Comparison of ENCODE assay signal across 10 mouse cellular contexts in genomic region chr8:25463532-25463931, GRCm38 (mm10).
A peak's percentile ranks its signal among the peaks of the same experiment; 100 is the strongest.
DNase-seq lines count a peak whose midpoint lies in the region; ATAC-seq and TF ChIP-seq lines count a peak whose summit lies in the region.
"Had no signal": no experiment of that assay in that cellular context is flagged by ENCODE, and none has a peak within 500 bp of the region (broad histone marks: within the 10 kb centered on the region; RNA-seq: fewer than 3 reads in every experiment).

No protein-coding gene starts in this region.

- 0 out of 2 replicates have a peak overlapping the region, but pooled peaks have one; percentile 5 for H3K4me2 ChIP-seq in heart, embryonic 14.5 days (ENCODE audit: low read length)
- H3K4me2 ChIP-seq in hindbrain, postnatal 0 days (ENCODE audit: low read depth, low read length), result no peak overlapping the region
- H3K4me2 ChIP-seq: liver, embryonic 13.5 days had no signal

- H3K9ac ChIP-seq in heart, embryonic 14.5 days (ENCODE audit: low read length), result no peak overlapping the region
- no peak overlapping the region for H3K9ac ChIP-seq in hindbrain, postnatal 0 days (replicated peaks; ENCODE audit: low read length)
- H3K9ac ChIP-seq: liver, embryonic 13.5 days had no signal

- H3K27ac ChIP-seq in heart, embryonic 14.5 days (replicated peaks in 1 of 2; ENCODE audit: control insufficient read depth in 1 of 2, insufficient read depth in 1 of 2, low read depth in 2 of 2, low read length in 2 of 2), result no peak overlapping the region
- H3K27ac ChIP-seq in hindbrain, postnatal 0 days, result no peak overlapping the region
- H3K27ac ChIP-seq: liver, embryonic 13.5 days had no signal

- H3K4me3 ChIP-seq in heart, embryonic 14.5 days (ENCODE audit: control insufficient read depth in 1 of 2, insufficient read depth in 1 of 2, low read depth in 1 of 2, low read length in 2 of 2), result no peak overlapping the region
- no peak overlapping the region for H3K4me3 ChIP-seq in hindbrain, postnatal 0 days (ENCODE audit: low read length)
- H3K4me3 ChIP-seq: liver, embryonic 13.5 days had no signal

- no peaks in the 10 kb centered on the region for H3K27me3 ChIP-seq in heart, embryonic 14.5 days (ENCODE audit: control insufficient read depth, insufficient read depth, low read length)
- no peaks in the 10 kb centered on the region for H3K27me3 ChIP-seq in hindbrain, postnatal 0 days (ENCODE audit: insufficient read depth, low read length)

- no peak for TF ChIP-seq CTCF in hindbrain, postnatal 0 days (IDR thresholded peaks at IDR 0.05; ENCODE audit: low read depth)

- peaks cover 15 to 18% of the 10 kb centered on the region in 2 experiments for H3K4me1 ChIP-seq in heart, embryonic 14.5 days (ENCODE audit: control insufficient read depth in 2 of 2, insufficient read depth in 2 of 2, low read length in 2 of 2)
- H3K4me1 ChIP-seq in hindbrain, postnatal 0 days (ENCODE audit: insufficient read depth, low read length), result peaks cover 23% of the 10 kb centered on the region

- no peak for DNase-seq in heart, postnatal 14 days
- DNase-seq in retina, postnatal 1 day, result peak; percentile 45
- DNase-seq in retina, embryonic 14.5 days (ENCODE audit: low spot score), result no peak
- DNase-seq in hindbrain, postnatal 0 days (ENCODE audit: low spot score), result peak; percentile 83
- DNase-seq in right cerebral cortex, postnatal 4 days, result peak; percentile 54
- DNase-seq in thymus, postnatal 10 days (ENCODE audit: low spot score in 2 of 2), result no peak
- DNase-seq: heart, adult 18-20 months; liver, embryonic 13.5 days had no signal

- intact Hi-C loops in heart, postnatal 14 days (cut with DNase I), result no loop called here

- H3K9me3 ChIP-seq in heart, embryonic 14.5 days (ENCODE audit: control insufficient read depth, low read length), result no peaks in the 10 kb centered on the region
- H3K9me3 ChIP-seq in hindbrain, postnatal 0 days (ENCODE audit: low read length), result no peaks in the 10 kb centered on the region
- H3K9me3 ChIP-seq: liver, embryonic 13.5 days had no signal

- H3K36me3 ChIP-seq in heart, embryonic 14.5 days (ENCODE audit: control insufficient read depth, insufficient read depth, low read length), result no peaks in the 10 kb centered on the region
- no peaks in the 10 kb centered on the region for H3K36me3 ChIP-seq in hindbrain, postnatal 0 days (ENCODE audit: insufficient read depth, low read length)
- H3K36me3 ChIP-seq: liver, embryonic 13.5 days had no signal

- WGBS in heart, embryonic 14.5 days, result 20% methylated on average over 9 of the region's 9 CpGs
- WGBS in hindbrain, postnatal 0 days, result 20% methylated on average over 9 of the region's 9 CpGs

- ATAC-seq in heart, embryonic 14.5 days (ENCODE audit: insufficient number of reproducible peaks, insufficient read depth, low FRiP score, low read depth), result no peak
- no peak for ATAC-seq in hindbrain, postnatal 0 days
- no peak for ATAC-seq in inflammation-experienced regulatory T-cells, adult 6 months

Comparison
In these comparisons a context has a peak if more than half of its experiments do, and no peak if none do; other contexts are left out.
1. DNase-seq: peak in retina, postnatal 1 day (single experiment), hindbrain, postnatal 0 days (single experiment) and right cerebral cortex, postnatal 4 days (single experiment); none in heart, postnatal 14 days (0 of 2), retina, embryonic 14.5 days (single experiment) and thymus, postnatal 10 days (0 of 2).